Mouse (Mus musculus): ENCODE results near the gene Cdkal1.

The Cdkal1 gene

DNA sequence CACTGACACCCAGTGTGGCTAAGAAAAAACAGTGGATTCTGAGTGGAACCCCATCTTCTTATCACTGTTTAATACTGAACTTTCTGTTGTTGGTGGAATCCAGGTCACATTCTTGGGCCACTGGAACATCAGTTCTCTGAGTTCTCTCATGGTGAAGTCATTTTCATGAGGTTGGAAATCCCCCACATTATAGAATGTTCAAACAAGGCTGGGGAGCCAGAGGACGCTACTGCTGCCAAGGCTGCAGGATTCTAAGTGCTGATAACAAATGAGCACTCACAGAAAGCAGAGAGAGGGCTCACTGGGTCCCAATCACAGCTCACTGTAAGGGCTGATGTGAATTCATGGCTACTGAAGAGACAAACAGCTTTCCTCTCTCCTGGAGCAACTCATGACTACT lies 280.7 kb downstream of the Cdkal1 start:
- DNase-seq: no peak

GRCm38 (mm10) chr13:29572477-29572876 lies 283.0 kb downstream of the Cdkal1 start:
- DNase-seq: no peak

DNA sequence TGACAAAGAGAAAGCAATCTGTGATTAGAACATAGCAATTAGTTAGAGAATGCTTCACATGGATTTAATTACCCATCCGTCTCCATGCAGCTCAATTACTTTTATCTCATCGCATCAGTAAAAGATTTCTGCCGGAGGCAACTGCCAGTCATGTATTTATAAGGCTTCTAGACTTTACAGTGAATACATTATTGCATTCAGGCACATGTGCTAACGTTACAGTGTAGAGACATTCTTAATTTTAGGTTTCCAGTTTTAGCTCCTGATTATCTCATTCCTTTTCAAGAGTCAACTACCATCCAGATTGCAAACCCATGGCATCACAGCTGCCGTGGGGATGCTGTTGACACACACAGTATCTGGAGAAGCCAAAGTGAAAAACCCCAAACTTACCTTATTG lies 289.8 kb downstream of the Cdkal1 start:
- DNase-seq: no peak

GRCm38 (mm10) chr13:29559188-29559587 lies 296.3 kb downstream of the Cdkal1 start:
- no peak for DNase-seq

GRCm38 (mm10) chr13:29555160-29555785 lies 300.2 kb downstream of the Cdkal1 start:
- no peak for DNase-seq

- no peak for DNase-seq
Observed at GRCm38 (mm10) chr13:29553792-29554191, 301.7 kb downstream of the Cdkal1 start.

DNA sequence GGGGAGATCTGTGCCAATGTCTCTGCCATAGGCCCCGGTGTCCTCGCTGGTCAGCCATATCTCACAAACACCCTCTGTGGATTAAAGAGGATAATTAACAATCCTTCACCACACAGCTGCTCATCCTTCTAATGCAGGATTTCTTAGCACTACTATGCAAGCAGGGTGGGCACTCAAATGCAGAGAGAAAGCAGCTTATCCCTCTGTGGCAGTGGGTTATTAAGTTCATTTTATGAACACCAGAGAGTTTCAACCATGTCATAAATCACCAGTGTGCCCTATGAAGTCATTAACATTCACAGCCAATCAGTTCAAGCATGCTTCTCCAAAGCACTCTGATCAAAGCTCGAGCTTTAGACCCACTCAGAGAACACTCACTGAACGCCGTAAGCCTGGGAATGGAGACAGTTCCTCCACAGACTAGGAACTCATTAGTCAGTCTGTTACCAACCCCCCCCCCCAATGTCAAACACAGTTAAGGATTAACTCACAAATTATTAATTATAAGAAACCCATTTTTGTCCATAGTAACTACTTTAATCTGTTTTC lies 303.1 kb downstream of the Cdkal1 start:
- DNase-seq: no peak

DNA sequence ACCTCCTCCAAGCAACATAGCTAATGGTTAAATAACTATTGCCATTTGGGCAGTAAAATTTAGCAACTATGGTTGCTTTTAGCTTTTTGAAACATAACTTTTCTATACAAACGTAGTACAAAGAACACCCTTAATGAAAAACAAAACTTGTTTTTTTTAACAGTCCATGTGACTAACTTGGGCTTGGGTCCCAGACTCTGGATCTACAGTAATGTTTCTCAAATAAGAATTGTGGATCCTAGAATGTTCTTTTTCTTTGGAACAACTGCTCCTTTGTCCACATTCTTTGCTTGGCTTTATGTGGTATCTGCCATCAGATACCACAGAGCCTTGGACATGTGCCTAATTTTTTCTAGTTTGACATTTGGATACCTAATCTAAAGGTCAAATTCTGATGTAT lies 304.6 kb downstream of the Cdkal1 start:
- DNase-seq: no peak

DNA sequence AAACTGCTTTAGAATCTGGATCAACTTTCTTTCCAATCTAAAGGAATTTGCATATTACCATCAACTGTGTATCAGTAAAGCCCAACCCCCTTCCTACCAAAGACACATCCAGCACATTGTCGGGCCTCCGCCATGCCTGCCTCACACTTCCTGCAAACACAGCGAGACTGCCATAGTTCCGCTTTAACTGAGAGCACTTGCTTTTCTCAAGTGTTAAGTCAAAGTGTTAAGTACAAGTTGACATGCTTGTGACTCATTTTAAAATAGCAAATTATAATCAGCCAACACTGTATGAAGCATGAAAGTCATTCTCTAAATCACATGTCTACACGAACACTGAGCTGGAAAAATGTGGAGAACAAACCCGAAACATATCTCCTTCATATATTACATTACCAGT lies 305.3 kb downstream of the Cdkal1 start:
- DNase-seq: no peak

DNA sequence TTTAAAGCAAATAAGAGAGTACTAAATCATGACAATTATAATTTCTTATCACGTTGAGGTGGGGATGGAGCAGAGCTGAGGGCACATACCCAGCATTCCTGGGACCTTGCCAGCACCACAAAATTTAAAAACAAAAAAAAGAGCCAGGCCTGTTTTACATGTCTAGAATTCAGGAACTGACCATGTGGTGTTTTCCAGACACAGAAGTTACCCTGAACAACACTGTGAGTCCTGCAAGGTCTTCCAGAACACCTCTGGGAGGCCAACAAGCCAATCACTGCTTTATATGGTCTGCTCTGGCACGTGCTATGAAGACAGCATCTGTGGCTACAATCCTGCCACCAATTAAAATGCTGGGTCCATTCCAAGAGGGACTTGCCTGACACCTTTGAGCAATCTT lies 305.7 kb downstream of the Cdkal1 start:
- no peak for DNase-seq

- DNase-seq: no peak
Observed at GRCm38 (mm10) chr13:29537906-29538305, 317.6 kb downstream of the Cdkal1 start.

DNA sequence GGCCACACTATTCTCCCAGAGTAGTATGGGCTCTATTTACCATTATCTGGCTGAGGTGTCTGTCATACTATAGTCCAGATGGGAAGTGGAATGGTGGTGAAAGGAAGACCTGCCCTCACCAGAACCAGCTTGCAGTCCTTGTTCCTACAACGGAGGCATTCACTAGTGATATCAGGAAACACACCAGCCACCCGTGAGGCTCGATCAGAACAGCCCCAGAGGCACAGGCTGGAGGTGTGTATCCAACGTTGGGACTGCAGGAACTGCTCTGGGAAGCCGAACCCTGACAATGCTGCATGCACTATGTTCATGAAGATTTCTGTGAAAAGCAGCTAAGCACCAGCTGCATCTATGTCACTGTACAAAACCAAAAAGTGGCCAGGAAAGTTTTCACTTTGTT lies 321.9 kb downstream of the Cdkal1 start:
- DNase-seq: no peak

GRCm38 (mm10) chr13:29528344-29528743 lies 327.1 kb downstream of the Cdkal1 start:
- DNase-seq: no peak

- no peak for DNase-seq
Observed at GRCm38 (mm10) chr13:29521321-29521720, 334.2 kb downstream of the Cdkal1 start.

- DNase-seq: no peak
Observed at GRCm38 (mm10) chr13:29514071-29514470, 341.4 kb downstream of the Cdkal1 start.

- no peak for DNase-seq
Observed at GRCm38 (mm10) chr13:29504861-29505568, 350.5 kb downstream of the Cdkal1 start.

GRCm38 (mm10) chr13:29503147-29504044 lies 352.1 kb downstream of the Cdkal1 start:
- DNase-seq: no peak

- DNase-seq: no peak
Observed at GRCm38 (mm10) chr13:29502481-29503146, 352.9 kb downstream of the Cdkal1 start.

DNA sequence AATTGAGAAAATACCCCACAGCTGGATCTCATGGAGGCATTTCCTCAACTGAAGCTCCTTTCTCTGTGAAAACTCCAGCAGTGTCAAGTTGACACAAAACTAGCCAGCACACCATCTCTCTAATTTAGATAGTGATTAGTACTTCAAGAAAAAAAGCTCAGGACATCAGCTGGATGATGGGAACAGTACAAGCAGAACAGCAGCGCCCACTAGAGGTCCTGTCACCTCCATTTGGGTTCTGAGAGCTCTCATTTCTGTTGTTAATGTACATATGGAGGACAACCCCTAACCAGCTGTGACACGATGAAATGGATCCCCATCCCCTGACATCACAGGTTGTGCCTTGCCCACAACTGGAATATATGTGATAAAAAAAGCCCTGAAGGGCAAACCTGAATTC lies 354.3 kb downstream of the Cdkal1 start:
- DNase-seq: no peak

DNA sequence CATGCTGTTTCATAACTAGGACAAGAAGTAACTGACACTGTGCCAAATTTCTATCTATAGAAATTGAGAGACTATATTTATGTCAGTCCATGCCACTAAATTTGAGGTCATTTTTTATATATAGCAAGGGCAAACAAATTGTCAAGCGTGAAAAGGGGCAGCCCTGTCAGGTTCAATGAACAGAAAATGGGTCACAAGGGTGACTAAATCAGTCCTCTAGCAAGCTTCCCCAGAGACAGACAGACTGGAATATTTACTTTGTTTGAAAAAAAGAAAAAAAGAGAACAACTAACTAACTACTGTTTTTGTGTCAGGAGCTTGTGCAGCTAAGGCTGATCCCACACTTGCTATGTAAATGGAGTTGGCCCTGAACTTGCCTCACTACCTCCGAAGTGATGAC lies 355.7 kb downstream of the Cdkal1 start:
- DNase-seq: no peak

DNA sequence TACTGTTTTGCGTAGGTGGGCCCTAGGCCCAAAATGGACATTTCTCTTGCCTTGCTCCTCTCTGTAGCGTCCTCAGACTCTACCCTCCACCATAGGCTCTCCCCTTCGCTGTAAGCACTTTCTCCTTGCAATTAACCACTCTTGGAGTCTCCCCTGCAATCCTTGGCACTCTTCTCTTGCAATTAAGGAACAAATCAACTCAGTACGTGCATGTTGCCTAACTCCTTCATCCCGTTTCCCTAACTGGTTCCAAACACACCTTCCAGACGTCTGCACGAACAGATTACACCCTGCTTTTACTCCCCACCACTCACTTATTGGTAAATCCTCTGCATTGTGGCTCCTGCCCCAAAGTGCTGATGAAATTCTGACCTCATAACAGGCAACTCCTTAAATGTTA lies 358.2 kb downstream of the Cdkal1 start:
- no peak for DNase-seq

- DNase-seq: no peak
Observed at GRCm38 (mm10) chr13:29490341-29490740, 365.1 kb downstream of the Cdkal1 start.

GRCm38 (mm10) chr13:29489476-29489875 lies 366.0 kb downstream of the Cdkal1 start:
- DNase-seq: no peak

Data from right cerebral cortex, postnatal 4 days (tissue).